Mouse (Mus musculus): ENCODE results near the gene Atg9b. TPM values are rescaled to one million over a fixed set of nuclear protein-coding genes. Genes with fewer than 3 reads are reported as not detected.

Atg9b gene
- polyA plus RNA-seq, 1 experiment, result 0.39 TPM

DNA sequence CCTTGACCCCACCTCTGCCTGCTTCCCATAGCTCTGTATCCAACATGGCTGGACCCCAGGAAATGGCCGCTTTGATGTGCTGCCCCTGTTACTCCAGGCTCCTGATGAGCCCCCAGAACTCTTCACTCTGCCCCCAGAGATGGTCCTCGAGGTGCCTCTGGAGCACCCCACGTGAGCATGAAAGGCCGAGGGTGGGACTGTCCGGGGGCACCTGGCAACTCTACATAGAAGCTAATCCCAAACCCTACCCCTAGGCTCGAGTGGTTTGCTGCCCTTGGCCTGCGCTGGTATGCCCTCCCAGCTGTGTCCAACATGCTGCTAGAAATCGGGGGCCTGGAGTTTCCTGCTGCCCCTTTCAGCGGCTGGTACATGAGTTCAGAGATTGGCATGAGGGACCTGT, 22.2 kb downstream of the Atg9b start:
- TF ChIP-seq CTCF (IDR thresholded peaks at IDR 0.05; ENCODE audit: low read depth, low read length), result no peak
- TF ChIP-seq POLR2A (IDR thresholded peaks at IDR 0.05; ENCODE audit: borderline replicate concordance, low read depth, low read length), result no peak
- Histone ChIP-seq H3K27ac (ENCODE audit: insufficient read depth, low read depth, low read length) (no peak overlapping the region), H3K4me1 (ENCODE audit: control insufficient read depth, insufficient read depth, low read length) (no peaks in the 10 kb centered on the region), H3K4me3 (ENCODE audit: insufficient read depth, low read length) (no peak overlapping the region)

DNA sequence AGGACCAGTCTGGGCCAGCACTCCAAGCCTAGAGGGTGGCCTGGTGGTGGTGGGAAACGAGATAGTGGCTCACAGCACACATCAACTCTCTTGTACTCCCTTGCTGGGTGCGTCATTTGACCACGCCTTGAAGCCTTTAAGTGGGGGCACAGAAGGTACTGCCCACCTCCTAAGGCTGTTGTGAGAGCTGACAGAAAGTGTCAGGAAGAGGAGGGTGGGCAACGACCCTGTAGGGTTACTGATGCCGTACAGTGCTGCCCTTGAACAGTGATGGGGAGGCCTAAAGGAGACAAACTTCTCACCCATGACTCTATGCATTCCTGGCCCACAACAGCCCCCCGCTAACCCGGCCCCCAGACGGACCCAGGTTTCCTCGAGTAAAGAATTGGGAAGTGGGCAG, 25.5 kb downstream of the Atg9b start:
- Histone ChIP-seq H3K4me3 (ENCODE audit: insufficient read depth, low read length) (no peak overlapping the region), H3K27ac (ENCODE audit: insufficient read depth, low read depth, low read length) (no peak overlapping the region), H3K4me1 (ENCODE audit: control insufficient read depth, insufficient read depth, low read length) (peaks cover under 1% of the 10 kb centered on the region; the same call in 1 of the 2 replicates)
- TF ChIP-seq CTCF (IDR thresholded peaks at IDR 0.05; ENCODE audit: low read depth, low read length), result no peak
- TF ChIP-seq POLR2A (IDR thresholded peaks at IDR 0.05; ENCODE audit: borderline replicate concordance, low read depth, low read length), result no peak

DNA sequence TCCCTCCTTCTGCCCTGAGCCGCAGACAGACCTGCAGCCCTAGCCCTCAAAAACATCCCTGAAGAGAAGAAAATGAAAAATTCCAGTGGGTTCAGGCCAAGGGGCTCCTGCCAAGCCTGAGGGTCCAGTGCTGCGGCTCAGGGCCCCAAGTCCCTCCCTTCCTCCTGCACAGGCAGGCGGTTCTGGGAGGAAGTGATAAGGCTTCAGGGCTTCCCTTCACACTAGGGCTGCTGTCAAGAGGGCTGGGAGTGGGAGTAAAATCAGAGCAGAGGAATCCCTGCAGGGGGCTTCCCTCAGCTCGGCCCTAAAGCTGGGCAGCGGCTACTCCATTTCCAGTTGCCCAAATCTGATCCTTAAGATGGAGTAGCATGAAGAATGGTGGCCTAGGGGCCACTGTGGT, 26.4 kb downstream of the Atg9b start:
- Histone ChIP-seq H3K4me1 (ENCODE audit: control insufficient read depth, insufficient read depth, low read length) (peaks cover 5% of the 10 kb centered on the region), H3K4me3 (ENCODE audit: insufficient read depth, low read length) (no peak overlapping the region), H3K27ac (ENCODE audit: insufficient read depth, low read depth, low read length) (no peak overlapping the region)
- TF ChIP-seq POLR2A (IDR thresholded peaks at IDR 0.05; ENCODE audit: borderline replicate concordance, low read depth, low read length) (no peak), CTCF (IDR thresholded peaks at IDR 0.05; ENCODE audit: low read depth, low read length) (no peak)

DNA sequence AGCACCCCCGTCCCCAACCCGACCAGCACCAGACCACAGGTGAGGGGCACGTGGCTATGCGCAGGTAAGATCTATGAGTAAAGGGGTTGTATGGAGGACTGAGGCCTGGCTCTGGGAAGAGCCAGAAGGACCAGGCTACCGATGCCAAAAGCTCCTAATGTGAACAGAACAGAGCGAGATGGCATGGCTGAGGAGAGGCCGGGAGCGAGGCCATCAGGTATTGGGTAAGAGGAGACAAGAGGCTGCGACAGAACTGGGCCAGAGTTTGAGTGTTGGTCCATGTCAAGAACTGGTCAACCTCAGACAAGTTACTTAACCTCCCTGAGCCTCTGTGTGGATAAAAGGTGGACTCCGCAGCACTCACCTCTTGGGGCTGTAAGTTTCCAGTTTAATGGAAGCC, 27.0 kb downstream of the Atg9b start:
- no peak overlapping the region for H3K4me3 ChIP-seq (ENCODE audit: insufficient read depth, low read length)
- H3K27ac ChIP-seq (ENCODE audit: insufficient read depth, low read depth, low read length), result no peak overlapping the region
- no peak for TF ChIP-seq POLR2A (IDR thresholded peaks at IDR 0.05; ENCODE audit: borderline replicate concordance, low read depth, low read length)
- TF ChIP-seq CTCF (IDR thresholded peaks at IDR 0.05; ENCODE audit: low read depth, low read length), result no peak
- peaks cover 5% of the 10 kb centered on the region for H3K4me1 ChIP-seq (ENCODE audit: control insufficient read depth, insufficient read depth, low read length)

DNA sequence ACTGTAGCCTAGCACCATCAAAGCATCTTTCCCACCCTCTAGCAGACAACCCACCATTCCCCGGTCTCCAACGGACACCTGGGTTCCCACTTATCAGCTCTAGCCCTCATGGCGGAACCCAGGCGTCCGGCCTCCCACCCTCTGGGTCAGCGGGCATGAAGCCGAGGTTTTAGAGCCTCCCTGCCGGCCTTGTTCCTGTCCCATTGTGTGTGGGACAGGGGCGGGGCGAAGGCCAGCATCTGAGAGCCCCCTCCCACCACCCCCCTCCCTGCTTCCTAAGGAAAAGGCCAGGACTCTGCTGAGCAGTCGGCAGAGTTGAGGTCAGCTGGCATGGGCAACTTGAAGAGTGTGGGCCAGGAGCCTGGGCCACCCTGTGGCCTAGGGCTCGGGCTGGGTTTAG, 27.4 kb downstream of the Atg9b start, which contains the start of gene Nos3:
Nos3 (plus strand) TSS at position 303 of the 400 bp plus-strand sequence.
- peaks cover 5% of the 10 kb centered on the region for H3K4me1 ChIP-seq (ENCODE audit: control insufficient read depth, insufficient read depth, low read length)
- no peak for TF ChIP-seq CTCF (IDR thresholded peaks at IDR 0.05; ENCODE audit: low read depth, low read length)
- no peak for TF ChIP-seq POLR2A (IDR thresholded peaks at IDR 0.05; ENCODE audit: borderline replicate concordance, low read depth, low read length)
- H3K27ac ChIP-seq (ENCODE audit: insufficient read depth, low read depth, low read length), result no peak within 1 kb of the TSS
- H3K4me3 ChIP-seq (ENCODE audit: insufficient read depth, low read length), result no peak within 1 kb of the TSS

DNA sequence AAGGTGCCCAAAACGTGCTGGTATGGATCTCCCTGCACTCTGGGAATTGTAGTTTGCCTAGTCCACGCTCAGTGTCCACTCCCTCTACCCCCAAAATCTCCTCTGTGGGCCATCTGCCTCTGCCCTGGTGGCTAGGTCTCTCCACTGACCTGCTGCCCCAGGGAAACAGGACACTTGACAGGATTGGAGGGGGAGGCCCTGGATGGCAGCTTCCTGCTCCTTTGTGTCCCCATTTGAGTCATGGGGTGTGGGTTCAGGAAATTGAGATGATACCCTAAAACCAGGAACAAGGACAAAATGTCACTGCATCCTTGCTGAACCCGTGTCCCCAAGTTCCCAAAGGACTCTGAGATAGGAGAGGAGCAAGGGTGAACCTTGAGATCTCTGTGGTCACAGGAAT, 27.9 kb downstream of the Atg9b start:
- TF ChIP-seq POLR2A (IDR thresholded peaks at IDR 0.05; ENCODE audit: borderline replicate concordance, low read depth, low read length) (no peak), CTCF (IDR thresholded peaks at IDR 0.05; ENCODE audit: low read depth, low read length) (no peak)
- H3K4me3 ChIP-seq (ENCODE audit: insufficient read depth, low read length), result no peak overlapping the region
- no peak overlapping the region for H3K27ac ChIP-seq (ENCODE audit: insufficient read depth, low read depth, low read length)
- H3K4me1 ChIP-seq (ENCODE audit: control insufficient read depth, insufficient read depth, low read length), result peaks cover 5% of the 10 kb centered on the region

DNA sequence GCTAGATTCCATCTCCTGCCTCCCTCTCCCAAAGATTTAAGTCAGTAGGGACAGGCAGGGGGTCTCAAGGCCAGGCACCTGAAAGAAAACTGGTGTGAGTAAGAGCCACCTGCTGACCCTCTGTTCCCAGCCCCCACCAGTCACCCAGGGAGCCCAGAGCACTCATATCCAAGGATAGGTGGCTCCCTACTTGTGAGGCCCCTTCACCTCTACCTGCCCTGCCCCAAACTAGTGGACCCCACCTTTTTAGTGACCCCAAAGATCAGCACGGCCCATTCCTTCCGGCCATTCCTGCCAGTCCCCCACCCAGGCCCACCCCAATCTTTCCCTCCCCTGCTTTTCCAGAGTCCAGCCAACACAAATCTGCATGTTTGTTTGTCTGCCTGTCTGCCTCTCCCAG, 28.5 kb downstream of the Atg9b start:
- Histone ChIP-seq H3K27ac (ENCODE audit: insufficient read depth, low read depth, low read length) (no peak overlapping the region), H3K4me1 (ENCODE audit: control insufficient read depth, insufficient read depth, low read length) (peaks cover 5% of the 10 kb centered on the region), H3K4me3 (ENCODE audit: insufficient read depth, low read length) (no peak overlapping the region)
- TF ChIP-seq CTCF (IDR thresholded peaks at IDR 0.05; ENCODE audit: low read depth, low read length), result no peak
- no peak for TF ChIP-seq POLR2A (IDR thresholded peaks at IDR 0.05; ENCODE audit: borderline replicate concordance, low read depth, low read length)

DNA sequence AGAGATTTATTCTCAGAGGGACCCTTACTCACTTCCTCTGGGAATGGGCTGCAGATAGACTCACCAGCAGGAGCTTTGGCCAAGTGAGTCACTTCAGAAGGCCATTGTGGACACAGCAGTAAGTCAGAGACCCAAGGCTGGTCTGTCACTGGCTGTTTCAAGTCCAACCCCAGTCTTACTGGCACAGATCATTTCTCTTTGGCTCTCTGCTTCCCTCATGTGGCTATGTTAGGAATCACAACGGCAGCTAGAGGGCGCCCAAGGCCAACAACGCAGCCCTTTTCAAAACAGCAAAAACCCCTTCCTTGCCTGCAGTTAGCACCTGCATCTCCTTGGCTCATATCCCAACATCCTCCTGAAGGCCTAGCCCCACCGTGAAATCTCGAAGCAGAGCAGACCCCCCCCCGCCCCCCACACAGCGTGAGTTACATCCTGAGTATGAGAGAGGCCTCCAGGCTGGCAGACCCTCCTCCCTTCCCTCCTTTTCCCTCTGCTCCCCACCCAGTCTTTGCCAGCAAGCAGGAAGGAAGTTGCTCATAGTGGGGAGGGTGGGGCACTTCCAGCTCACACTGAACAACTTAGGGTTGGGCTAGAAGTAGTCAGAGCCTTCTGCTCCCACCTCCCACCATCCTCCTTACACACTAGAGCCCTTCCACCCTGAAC, 31.0 kb downstream of the Atg9b start:
- Histone ChIP-seq H3K4me3 (ENCODE audit: insufficient read depth, low read length) (no peak overlapping the region), H3K27ac (ENCODE audit: insufficient read depth, low read depth, low read length) (no peak overlapping the region), H3K4me1 (ENCODE audit: control insufficient read depth, insufficient read depth, low read length) (peaks cover 5% of the 10 kb centered on the region)
- TF ChIP-seq CTCF (IDR thresholded peaks at IDR 0.05; ENCODE audit: low read depth, low read length), result peak; percentile 91
- no peak for TF ChIP-seq POLR2A (IDR thresholded peaks at IDR 0.05; ENCODE audit: borderline replicate concordance, low read depth, low read length)

DNA sequence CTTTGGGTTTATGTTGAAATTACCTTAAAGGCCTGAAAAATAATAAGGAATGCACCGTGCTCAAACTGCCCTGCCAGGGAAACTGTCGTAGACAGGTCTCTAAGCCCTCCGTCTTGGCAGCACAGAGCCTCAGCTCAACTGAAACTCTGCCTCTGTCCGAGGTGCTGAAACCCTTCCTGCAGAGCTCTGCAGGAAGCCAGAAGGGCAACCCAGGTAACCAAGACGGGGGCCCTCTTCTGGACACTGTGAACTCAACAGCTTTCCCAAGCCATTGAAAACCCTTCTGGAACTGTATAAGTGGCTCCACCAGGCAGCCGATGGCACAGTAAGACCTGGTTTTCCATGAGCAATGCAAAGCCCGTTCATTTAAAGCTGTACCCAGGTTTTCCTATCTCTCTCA, 34.5 kb downstream of the Atg9b start:
- H3K4me3 ChIP-seq (ENCODE audit: insufficient read depth, low read length), result no peak overlapping the region
- H3K27ac ChIP-seq (ENCODE audit: insufficient read depth, low read depth, low read length), result no peak overlapping the region
- H3K4me1 ChIP-seq (ENCODE audit: control insufficient read depth, insufficient read depth, low read length), result peaks cover 5% of the 10 kb centered on the region
- TF ChIP-seq POLR2A (IDR thresholded peaks at IDR 0.05; ENCODE audit: borderline replicate concordance, low read depth, low read length), result no peak
- no peak for TF ChIP-seq CTCF (IDR thresholded peaks at IDR 0.05; ENCODE audit: low read depth, low read length)

DNA sequence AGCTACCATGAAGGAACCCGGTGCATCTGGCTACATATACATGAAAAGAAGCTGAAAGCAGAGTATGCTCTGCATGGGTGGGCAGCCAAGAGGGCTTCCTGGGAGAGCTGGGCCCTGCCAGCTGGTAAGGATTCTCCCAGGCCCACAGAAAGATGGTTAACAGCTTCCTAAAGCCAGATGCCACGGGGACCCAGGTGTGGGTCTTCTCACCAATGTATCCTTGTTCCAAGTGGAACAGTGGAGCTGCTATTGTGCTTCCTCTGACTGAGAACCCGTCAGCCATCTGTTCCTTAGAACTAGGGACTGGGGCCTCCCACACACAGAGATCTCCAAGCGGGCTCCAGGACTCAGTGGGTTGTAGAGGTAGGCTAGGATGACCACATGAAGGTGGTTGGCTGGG, 35.2 kb downstream of the Atg9b start:
- Histone ChIP-seq H3K27ac (ENCODE audit: insufficient read depth, low read depth, low read length) (no peak overlapping the region), H3K4me1 (ENCODE audit: control insufficient read depth, insufficient read depth, low read length) (peaks cover 5% of the 10 kb centered on the region), H3K4me3 (ENCODE audit: insufficient read depth, low read length) (no peak overlapping the region)
- TF ChIP-seq CTCF (IDR thresholded peaks at IDR 0.05; ENCODE audit: low read depth, low read length) (no peak), POLR2A (IDR thresholded peaks at IDR 0.05; ENCODE audit: borderline replicate concordance, low read depth, low read length) (no peak)
